Mouse (Mus musculus): ENCODE results near the gene Naa80. TPM values are rescaled to one million over a fixed set of nuclear protein-coding genes. Genes with fewer than 3 reads are reported as not detected.
A peak's percentile ranks its signal among the peaks of the same experiment; 100 is the strongest.

Gene Naa80
- polyA plus RNA-seq (2015; fragmentation: Nextera tagmentation; extraction: Ambion mirVana) = 16.0 and 19.3 TPM in 2 replicates

- H3K9ac ChIP-seq = no peak within 1 kb of the TSS
- peaks cover 22% of the 10 kb centered on the region for H3K36me3 ChIP-seq
- no peak for ATAC-seq (replicated peaks; ENCODE audit: low FRiP score)
- no peaks in the 10 kb centered on the region for H3K9me3 ChIP-seq (replicated peaks)
- H3K4me2 ChIP-seq = peak within 1 kb of the TSS; percentile 93; the same call in 1 of the 2 replicates
- H3K27me3 ChIP-seq = no peaks in the 10 kb centered on the region
- H3K4me1 ChIP-seq = peaks cover 55% of the 10 kb centered on the region
- WGBS = 80% methylated on average over 3 of the region's 3 CpGs
- peak within 1 kb of the TSS; percentile 71; the same call in 1 of the 2 replicates for H3K4me3 ChIP-seq (replicated peaks)
- peak within 1 kb of the TSS; percentile 96 for H3K27ac ChIP-seq
These were observed at the start of gene Naa80 for GRCm38 (mm10) chr9:107578587-107578986. Naa80 (plus strand) TSS chr9:107578887.

GRCm38 (mm10) chr9:107533791-107534407 is 44.8 kb upstream of the Naa80 start, which contains the start of gene Tmem115:
Tmem115 (plus strand) TSS chr9:107533945.
- peak within 1 kb of the TSS; percentile 87 for H3K9ac ChIP-seq
- ATAC-seq (replicated peaks; ENCODE audit: low FRiP score) = peak; percentile 98
- WGBS = under 1% methylated on average over 48 of the region's 48 CpGs
- H3K9me3 ChIP-seq (replicated peaks) = no peaks in the 10 kb centered on the region
- H3K4me1 ChIP-seq = peaks cover 27% of the 10 kb centered on the region
- H3K4me2 ChIP-seq = peak within 1 kb of the TSS; percentile 78
- no peaks in the 10 kb centered on the region for H3K27me3 ChIP-seq
- peak within 1 kb of the TSS; percentile 79 for H3K27ac ChIP-seq
- H3K4me3 ChIP-seq (replicated peaks) = peak within 1 kb of the TSS; percentile 81
- H3K36me3 ChIP-seq = peaks cover 23% of the 10 kb centered on the region

GRCm38 (mm10) chr9:107534408-107535202 is 44.1 kb upstream of the Naa80 start:
- no peaks in the 10 kb centered on the region for H3K27me3 ChIP-seq
- peak overlapping the region; percentile 87 for H3K9ac ChIP-seq
- H3K9me3 ChIP-seq (replicated peaks) = no peaks in the 10 kb centered on the region
- H3K36me3 ChIP-seq = peaks cover 30% of the 10 kb centered on the region
- H3K27ac ChIP-seq = peak overlapping the region; percentile 79
- H3K4me2 ChIP-seq = peak overlapping the region; percentile 78
- peaks cover 27% of the 10 kb centered on the region for H3K4me1 ChIP-seq
- WGBS = under 1% methylated on average over 40 of the region's 40 CpGs
- peak overlapping the region; percentile 81 for H3K4me3 ChIP-seq (replicated peaks)
- ATAC-seq (replicated peaks; ENCODE audit: low FRiP score) = no peak; the same call in none of the 2 replicates

- 90% methylated on average over 7 of the region's 7 CpGs for WGBS
- ATAC-seq (replicated peaks; ENCODE audit: low FRiP score) = no peak
These were observed 40.5 kb upstream of the Naa80 start for GRCm38 (mm10) chr9:107538231-107538630.

GRCm38 (mm10) chr9:107538711-107539110 is 40.0 kb upstream of the Naa80 start:
- Histone ChIP-seq H3K27me3 (no peaks in the 10 kb centered on the region), H3K27ac (no peak overlapping the region), H3K9ac (no peak overlapping the region), H3K4me2 (no peak overlapping the region), H3K9me3 (replicated peaks) (no peaks in the 10 kb centered on the region), H3K4me3 (replicated peaks) (no peak overlapping the region), H3K4me1 (peaks cover 52% of the 10 kb centered on the region), H3K36me3 (peaks cover 39% of the 10 kb centered on the region)
- ATAC-seq (replicated peaks; ENCODE audit: low FRiP score) = no peak
- WGBS = 96% methylated on average over 3 of the region's 3 CpGs

More at GRCm38 (mm10) chr9:107538231-107538630, 40.5 kb upstream of the Naa80 start:
- no peak overlapping the region for H3K27ac ChIP-seq
- H3K36me3 ChIP-seq = peaks cover 36% of the 10 kb centered on the region
- H3K4me1 ChIP-seq = peaks cover 55% of the 10 kb centered on the region
- no peak overlapping the region for H3K4me2 ChIP-seq
- no peak overlapping the region for H3K4me3 ChIP-seq (replicated peaks)
- H3K27me3 ChIP-seq = no peaks in the 10 kb centered on the region
- no peak overlapping the region for H3K9ac ChIP-seq
- H3K9me3 ChIP-seq (replicated peaks) = no peaks in the 10 kb centered on the region

- no peaks in the 10 kb centered on the region for H3K9me3 ChIP-seq (replicated peaks)
- H3K9ac ChIP-seq = no peak overlapping the region
- H3K36me3 ChIP-seq = peaks cover 51% of the 10 kb centered on the region
- H3K27me3 ChIP-seq = no peaks in the 10 kb centered on the region
- H3K4me1 ChIP-seq = peaks cover 52% of the 10 kb centered on the region
- H3K27ac ChIP-seq = no peak overlapping the region
- WGBS = 93% methylated on average over 8 of the region's 8 CpGs
- no peak for ATAC-seq (replicated peaks; ENCODE audit: low FRiP score)
- 0 out of 2 replicates have a peak overlapping the region, but pooled peaks have one; percentile 85 for H3K4me2 ChIP-seq
- H3K4me3 ChIP-seq (replicated peaks) = 0 out of 2 replicates have a peak overlapping the region, but pooled peaks have one; percentile 1
These were observed 38.7 kb upstream of the Naa80 start for GRCm38 (mm10) chr9:107539940-107540339.

GRCm38 (mm10) chr9:107540420-107540819 is 38.3 kb upstream of the Naa80 start:
- 0 out of 2 replicates have a peak overlapping the region, but pooled peaks have one; percentile 1 for H3K4me3 ChIP-seq (replicated peaks)
- 0 out of 2 replicates have a peak overlapping the region, but pooled peaks have one; percentile 69 for H3K9ac ChIP-seq
- peaks cover 56% of the 10 kb centered on the region for H3K36me3 ChIP-seq
- H3K4me1 ChIP-seq = peaks cover 51% of the 10 kb centered on the region
- no peak for ATAC-seq (replicated peaks; ENCODE audit: low FRiP score)
- 52% methylated on average over 4 of the region's 4 CpGs for WGBS
- H3K4me2 ChIP-seq = peak overlapping the region; percentile 85
- H3K9me3 ChIP-seq (replicated peaks) = no peaks in the 10 kb centered on the region
- no peaks in the 10 kb centered on the region for H3K27me3 ChIP-seq
- 0 out of 2 replicates have a peak overlapping the region, but pooled peaks have one; percentile 81 for H3K27ac ChIP-seq

- no peaks in the 10 kb centered on the region for H3K9me3 ChIP-seq (replicated peaks)
- H3K4me2 ChIP-seq = peak overlapping the region; percentile 85
- peak overlapping the region; percentile 81 for H3K27ac ChIP-seq
- H3K9ac ChIP-seq = peak overlapping the region; percentile 69; the same call in 1 of the 2 replicates
- H3K27me3 ChIP-seq = no peaks in the 10 kb centered on the region
- H3K4me1 ChIP-seq = peaks cover 46% of the 10 kb centered on the region
- WGBS = 23% methylated on average over 10 of the region's 10 CpGs
- peaks cover 57% of the 10 kb centered on the region for H3K36me3 ChIP-seq
- peak overlapping the region; percentile 84 for H3K4me3 ChIP-seq (replicated peaks)
- no peak for ATAC-seq (replicated peaks; ENCODE audit: low FRiP score)
These were observed 37.7 kb upstream of the Naa80 start for GRCm38 (mm10) chr9:107541005-107541404.

- Histone ChIP-seq H3K9me3 (replicated peaks) (no peaks in the 10 kb centered on the region), H3K27ac (peak within 1 kb of the TSS; percentile 81), H3K27me3 (no peaks in the 10 kb centered on the region), H3K4me3 (replicated peaks) (peak within 1 kb of the TSS; percentile 84), H3K4me1 (peaks cover 43% of the 10 kb centered on the region), H3K9ac (peak within 1 kb of the TSS; percentile 69), H3K36me3 (peaks cover 59% of the 10 kb centered on the region), H3K4me2 (peak within 1 kb of the TSS; percentile 85)
- peak; percentile 85 for ATAC-seq (replicated peaks; ENCODE audit: low FRiP score)
- WGBS = under 1% methylated on average over 46 of the region's 46 CpGs
These were observed 37.0 kb upstream of the Naa80 start, which contains the start of the genes Cyb561d2 and Nprl2 for GRCm38 (mm10) chr9:107541474-107542351. Cyb561d2 (minus strand) TSS chr9:107542193. Nprl2 (plus strand) TSS chr9:107542226.

GRCm38 (mm10) chr9:107542352-107542686 is 36.4 kb upstream of the Naa80 start:
- Histone ChIP-seq H3K36me3 (peaks cover 53% of the 10 kb centered on the region), H3K4me2 (peak overlapping the region; percentile 85), H3K27me3 (no peaks in the 10 kb centered on the region), H3K4me1 (peaks cover 43% of the 10 kb centered on the region), H3K4me3 (replicated peaks) (peak overlapping the region; percentile 84), H3K9ac (peak overlapping the region; percentile 69), H3K27ac (peak overlapping the region; percentile 81), H3K9me3 (replicated peaks) (no peaks in the 10 kb centered on the region)
- WGBS = under 1% methylated on average over 11 of the region's 11 CpGs
- ATAC-seq (replicated peaks; ENCODE audit: low FRiP score) = peak; percentile 27

- Histone ChIP-seq H3K9me3 (replicated peaks) (no peaks in the 10 kb centered on the region), H3K27me3 (no peaks in the 10 kb centered on the region), H3K9ac (peak overlapping the region; percentile 69), H3K4me2 (peak overlapping the region; percentile 85), H3K27ac (peak overlapping the region; percentile 81), H3K36me3 (peaks cover 49% of the 10 kb centered on the region), H3K4me1 (peaks cover 46% of the 10 kb centered on the region), H3K4me3 (replicated peaks) (peak overlapping the region; percentile 84)
- no peak for ATAC-seq (replicated peaks; ENCODE audit: low FRiP score)
- WGBS = 23% methylated on average over 8 of the region's 8 CpGs
These were observed 36.0 kb upstream of the Naa80 start for GRCm38 (mm10) chr9:107542721-107543120.
